Mouse (Mus musculus): ENCODE measurements around the gene Mark3. TPM values are rescaled to one million over a fixed set of nuclear protein-coding genes. Genes with fewer than 3 reads are reported as not detected.

The Mark3 gene
- polyA plus RNA-seq, 1 experiment from 2014 or later: 73.6 TPM

DNA sequence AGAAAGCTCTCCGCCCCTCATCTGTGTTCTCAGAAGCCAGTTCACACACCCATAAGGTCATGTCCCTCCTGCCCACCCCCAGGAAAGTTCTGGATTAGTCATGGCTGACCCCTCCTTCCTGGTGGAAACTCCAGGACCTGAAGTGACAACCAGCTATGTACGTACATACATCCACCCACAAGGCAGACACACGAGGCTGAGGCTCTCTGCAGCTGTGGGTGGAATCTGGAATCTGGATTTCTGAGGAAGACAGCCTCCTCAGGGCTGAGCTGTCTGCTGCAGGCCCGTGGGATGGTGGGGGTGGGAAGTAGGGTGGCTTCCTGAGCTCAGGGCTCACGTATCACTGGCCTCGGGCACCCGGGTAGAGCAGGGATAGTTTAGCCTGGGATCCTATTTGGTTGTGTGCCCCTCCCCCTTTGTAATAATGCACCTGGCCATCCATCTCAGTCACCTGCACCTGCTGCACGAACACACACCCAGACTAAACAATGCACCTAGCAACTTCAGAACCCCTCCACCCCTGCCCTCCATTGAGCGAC is 126.7 kb downstream of the Mark3 start:
- WGBS: 52% methylated on average over 9 of the region's 9 CpGs
- no peak overlapping the region for H3K4me3 ChIP-seq (ENCODE audit: low read length)
- H3K9me3 ChIP-seq (ENCODE audit: control insufficient read depth, low read length): no peaks in the 10 kb centered on the region
- no peak overlapping the region for H3K9ac ChIP-seq (ENCODE audit: low read depth, low read length)
- no peak overlapping the region for H3K4me2 ChIP-seq (replicated peaks; ENCODE audit: low read depth, low read length)
- H3K27ac ChIP-seq (ENCODE audit: low read depth, low read length): no peak overlapping the region
- no peaks in the 10 kb centered on the region for H3K36me3 ChIP-seq (ENCODE audit: control insufficient read depth, insufficient read depth, low read length)
- peaks cover 15% of the 10 kb centered on the region for H3K4me1 ChIP-seq (ENCODE audit: control insufficient read depth, insufficient read depth, low read length)
- ATAC-seq (ENCODE audit: low FRiP score, low TSS enrichment): no peak
- no peaks in the 10 kb centered on the region for H3K27me3 ChIP-seq (ENCODE audit: control insufficient read depth, insufficient read depth, low read length)

- no peak overlapping the region for H3K9ac ChIP-seq (ENCODE audit: low read depth, low read length)
- no peak overlapping the region for H3K4me2 ChIP-seq (replicated peaks; ENCODE audit: low read depth, low read length)
- no peak overlapping the region for H3K4me3 ChIP-seq (ENCODE audit: low read length)
- H3K27me3 ChIP-seq (ENCODE audit: control insufficient read depth, insufficient read depth, low read length): no peaks in the 10 kb centered on the region
- peaks cover 15% of the 10 kb centered on the region for H3K4me1 ChIP-seq (ENCODE audit: control insufficient read depth, insufficient read depth, low read length)
- H3K36me3 ChIP-seq (ENCODE audit: control insufficient read depth, insufficient read depth, low read length): peaks cover 8% of the 10 kb centered on the region; the same call in 1 of the 2 replicates
- 56% methylated on average over 3 of the region's 3 CpGs for WGBS
- no peak for ATAC-seq (ENCODE audit: low FRiP score, low TSS enrichment)
- H3K9me3 ChIP-seq (ENCODE audit: control insufficient read depth, low read length): no peaks in the 10 kb centered on the region
- H3K27ac ChIP-seq (ENCODE audit: low read depth, low read length): no peak overlapping the region
Measured at GRCm38 (mm10) chr12:111703301-111703700, 129.0 kb downstream of the Mark3 start.

- Histone ChIP-seq H3K36me3 (ENCODE audit: control insufficient read depth, insufficient read depth, low read length) (peaks cover 21% of the 10 kb centered on the region), H3K27ac (ENCODE audit: low read depth, low read length) (peak overlapping the region; percentile 32; the same call in 1 of the 2 replicates), H3K27me3 (ENCODE audit: control insufficient read depth, insufficient read depth, low read length) (no peaks in the 10 kb centered on the region), H3K9ac (ENCODE audit: low read depth, low read length) (0 out of 2 replicates have a peak overlapping the region, but pooled peaks have one; percentile 28), H3K4me2 (replicated peaks; ENCODE audit: low read depth, low read length) (no peak overlapping the region), H3K4me1 (ENCODE audit: control insufficient read depth, insufficient read depth, low read length) (peaks cover 15% of the 10 kb centered on the region), H3K9me3 (ENCODE audit: control insufficient read depth, low read length) (no peaks in the 10 kb centered on the region), H3K4me3 (ENCODE audit: low read length) (no peak overlapping the region)
- ATAC-seq (ENCODE audit: low FRiP score, low TSS enrichment): peak; percentile 38; the same call in 1 of the 2 replicates
- 41% methylated on average over 9 of the region's 9 CpGs for WGBS
Measured at GRCm38 (mm10) chr12:111704609-111705008, 130.3 kb downstream of the Mark3 start.

- Histone ChIP-seq H3K4me3 (ENCODE audit: low read length) (no peak overlapping the region), H3K36me3 (ENCODE audit: control insufficient read depth, insufficient read depth, low read length) (peaks cover 28% of the 10 kb centered on the region), H3K4me2 (replicated peaks; ENCODE audit: low read depth, low read length) (no peak overlapping the region), H3K27ac (ENCODE audit: low read depth, low read length) (peak overlapping the region; percentile 32; the same call in 1 of the 2 replicates), H3K27me3 (ENCODE audit: control insufficient read depth, insufficient read depth, low read length) (no peaks in the 10 kb centered on the region), H3K4me1 (ENCODE audit: control insufficient read depth, insufficient read depth, low read length) (peaks cover 15% of the 10 kb centered on the region), H3K9ac (ENCODE audit: low read depth, low read length) (no peak overlapping the region), H3K9me3 (ENCODE audit: control insufficient read depth, low read length) (no peaks in the 10 kb centered on the region)
- WGBS: 46% methylated on average over 15 of the region's 15 CpGs
- no peak for ATAC-seq (ENCODE audit: low FRiP score, low TSS enrichment)
Measured at GRCm38 (mm10) chr12:111705186-111705973, 131.1 kb downstream of the Mark3 start.

Other genes with a start within 250 kb of the Mark3 start
- 43.4 and 44.3 TPM in 2 replicates for gene Cdc42bpb, start 196.8 kb upstream of the Mark3 start, polyA plus RNA-seq (2014; fragmentation: Nextera tagmentation; extraction: Ambion mirVana)
- gene Lbhd2, start 167.7 kb upstream of the Mark3 start, polyA plus RNA-seq (2014; fragmentation: Nextera tagmentation; extraction: Ambion mirVana): 5.8 and 9.9 TPM in 2 replicates
- gene Exoc3l4, start 157.5 kb upstream of the Mark3 start, polyA plus RNA-seq (2014; fragmentation: Nextera tagmentation; extraction: Ambion mirVana): 10.8 and 10.9 TPM in 2 replicates
- gene Tnfaip2, start 132.1 kb upstream of the Mark3 start, polyA plus RNA-seq (2014; fragmentation: Nextera tagmentation; extraction: Ambion mirVana): 16.5 and 18.8 TPM in 2 replicates
- gene Gm266, start 88.7 kb upstream of the Mark3 start, polyA plus RNA-seq (2014; fragmentation: Nextera tagmentation; extraction: Ambion mirVana): 123 and 137 TPM in 2 replicates
- gene Eif5, start 36.5 kb upstream of the Mark3 start, polyA plus RNA-seq (2014; fragmentation: Nextera tagmentation; extraction: Ambion mirVana): 605 and 611 TPM in 2 replicates
- 81.5 and 88.5 TPM in 2 replicates for gene Ckb, start 97.8 kb downstream of the Mark3 start, polyA plus RNA-seq (2014; fragmentation: Nextera tagmentation; extraction: Ambion mirVana)
- gene Trmt61a, start 103.6 kb downstream of the Mark3 start, polyA plus RNA-seq (2014; fragmentation: Nextera tagmentation; extraction: Ambion mirVana): 6.7 and 11.9 TPM in 2 replicates
- 45.2 and 49.7 TPM in 2 replicates for gene Bag5, start 138.7 kb downstream of the Mark3 start, polyA plus RNA-seq (2014; fragmentation: Nextera tagmentation; extraction: Ambion mirVana)
- gene Apopt1, start 138.7 kb downstream of the Mark3 start, polyA plus RNA-seq (2014; fragmentation: Nextera tagmentation; extraction: Ambion mirVana): 63.1 and 63.4 TPM in 2 replicates
- 76.4 and 91.6 TPM in 2 replicates for gene Klc1, start 184.3 kb downstream of the Mark3 start, polyA plus RNA-seq (2014; fragmentation: Nextera tagmentation; extraction: Ambion mirVana)
- gene Xrcc3, start 239.3 kb downstream of the Mark3 start, polyA plus RNA-seq (2014; fragmentation: Nextera tagmentation; extraction: Ambion mirVana): 11.2 and 20.3 TPM in 2 replicates
- 110 and 113 TPM in 2 replicates for gene Zfyve21, start 239.6 kb downstream of the Mark3 start, polyA plus RNA-seq (2014; fragmentation: Nextera tagmentation; extraction: Ambion mirVana)

Measured in kidney, embryonic 14.5 days (tissue).